Mouse (Mus musculus): Measurements from ENCODE around the gene Kdsr.

Gene Kdsr

GRCm38 (mm10) chr1:106759572-106760435, at the start of gene Kdsr:
TSS of gene Kdsr (minus strand) at chr1:106759727.
- peak; percentile 97 for DNase-seq (ENCODE audit: low spot score)

DNA sequence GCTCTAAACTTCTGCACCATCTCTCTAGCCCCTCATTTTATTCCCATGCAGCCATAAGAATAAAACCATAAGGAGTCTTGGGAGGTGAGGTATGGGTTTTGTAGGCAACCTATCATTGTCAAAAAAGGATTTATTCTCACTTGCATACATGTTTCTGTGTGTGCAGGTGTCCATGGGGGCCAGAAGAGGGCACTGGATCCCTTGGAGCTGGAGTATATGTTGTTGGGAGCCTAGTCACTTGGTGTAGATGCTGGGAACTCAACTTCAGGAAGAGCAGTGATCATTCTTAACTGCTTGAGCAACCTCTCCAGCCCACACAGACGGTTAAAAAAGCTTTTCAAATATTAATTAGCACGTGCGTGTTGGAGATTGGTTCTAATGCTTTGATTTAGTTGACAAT, 40.4 kb upstream of the Kdsr start:
- DNase-seq (ENCODE audit: low spot score) = no peak

DNA sequence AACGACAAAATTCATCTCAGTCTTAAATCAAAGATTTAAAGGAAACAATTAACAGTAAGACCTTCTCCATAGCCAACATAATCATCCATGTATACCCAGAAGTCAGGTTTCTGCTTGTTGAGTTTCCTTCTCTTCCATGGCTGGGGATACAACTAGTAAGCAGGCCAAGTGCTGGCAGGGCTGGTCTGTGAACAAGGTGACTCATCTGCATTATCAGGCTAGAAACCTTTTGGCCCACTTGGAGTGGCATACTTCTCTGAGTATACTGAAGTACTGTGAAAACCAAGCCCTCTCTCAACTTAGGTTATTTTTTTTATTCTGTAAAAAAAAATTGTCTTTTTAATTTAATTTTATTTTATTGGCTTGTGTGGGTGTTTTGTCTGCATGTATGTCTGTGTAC, 39.9 kb upstream of the Kdsr start:
- DNase-seq (ENCODE audit: low spot score) = peak; percentile 44

DNA sequence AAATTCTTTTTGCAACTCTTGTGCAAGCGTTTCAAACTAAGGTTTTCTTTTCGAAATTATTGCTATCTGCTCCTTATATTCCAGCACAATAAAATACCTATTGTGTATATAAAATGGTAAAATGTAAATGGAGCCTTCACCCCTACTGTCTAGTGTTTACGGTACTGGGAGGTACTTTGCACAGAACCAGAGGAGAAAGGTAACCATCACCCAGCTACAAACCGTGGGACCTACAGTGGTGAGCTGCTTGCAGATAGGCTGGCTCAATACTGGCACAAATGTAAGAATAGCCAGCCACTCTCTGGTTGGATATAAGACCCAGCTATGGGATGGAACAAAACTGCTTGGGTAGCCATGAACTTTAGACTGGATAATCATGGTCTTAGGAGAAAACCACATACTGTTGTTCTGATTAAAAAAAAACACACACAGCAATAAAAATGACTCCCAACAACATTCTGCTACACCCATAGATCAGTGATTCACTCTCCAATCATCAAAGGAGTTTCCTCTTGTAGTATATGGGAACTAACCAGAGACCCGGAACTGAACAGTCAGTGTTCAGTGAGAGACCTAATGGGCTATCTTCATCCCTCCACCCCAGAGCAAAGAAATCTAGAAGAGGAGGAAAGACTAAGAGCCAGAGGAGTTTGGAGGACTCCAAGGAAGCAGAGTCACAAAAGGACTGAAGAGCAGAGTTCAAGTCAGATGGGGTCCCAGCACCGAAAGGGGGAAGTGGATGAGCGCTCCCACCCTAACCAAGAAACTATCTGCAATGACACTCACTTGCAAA, 37.7 kb upstream of the Kdsr start:
- DNase-seq (ENCODE audit: low spot score) = no peak

GRCm38 (mm10) chr1:106796542-106796924, 37.0 kb upstream of the Kdsr start, which contains the start of gene Vps4b:
TSS of gene Vps4b (minus strand) at chr1:106796728.
- DNase-seq (ENCODE audit: low spot score) = peak; percentile 94

- peak; percentile 53 for DNase-seq (ENCODE audit: low spot score)
Measured at GRCm38 (mm10) chr1:106795634-106796541, 36.4 kb upstream of the Kdsr start.

DNA sequence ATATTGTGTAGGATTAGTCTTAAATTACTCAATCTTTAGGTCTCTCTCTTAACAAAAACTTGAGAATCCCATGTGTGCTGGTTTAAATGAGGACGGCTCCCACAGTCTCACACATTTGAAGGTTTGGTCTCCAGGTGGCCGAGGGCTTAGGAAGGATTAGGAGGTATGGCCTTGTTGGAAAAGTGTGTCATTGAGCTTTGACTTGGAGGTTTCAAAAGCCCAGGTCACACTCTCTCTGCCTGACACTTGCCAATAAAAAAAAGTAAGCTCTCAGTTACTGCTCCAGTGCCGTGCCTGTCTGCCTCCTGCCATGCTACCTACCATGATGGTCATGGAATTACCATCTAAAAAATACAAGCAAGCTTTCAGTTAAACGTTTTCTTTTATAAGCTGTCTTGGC, 15.4 kb upstream of the Kdsr start:
- no peak for DNase-seq (ENCODE audit: low spot score)

GRCm38 (mm10) chr1:106774092-106774491, 14.6 kb upstream of the Kdsr start:
- DNase-seq (ENCODE audit: low spot score) = no peak

- DNase-seq (ENCODE audit: low spot score) = no peak
Measured at GRCm38 (mm10) chr1:106768773-106769172, 9.2 kb upstream of the Kdsr start.

DNA sequence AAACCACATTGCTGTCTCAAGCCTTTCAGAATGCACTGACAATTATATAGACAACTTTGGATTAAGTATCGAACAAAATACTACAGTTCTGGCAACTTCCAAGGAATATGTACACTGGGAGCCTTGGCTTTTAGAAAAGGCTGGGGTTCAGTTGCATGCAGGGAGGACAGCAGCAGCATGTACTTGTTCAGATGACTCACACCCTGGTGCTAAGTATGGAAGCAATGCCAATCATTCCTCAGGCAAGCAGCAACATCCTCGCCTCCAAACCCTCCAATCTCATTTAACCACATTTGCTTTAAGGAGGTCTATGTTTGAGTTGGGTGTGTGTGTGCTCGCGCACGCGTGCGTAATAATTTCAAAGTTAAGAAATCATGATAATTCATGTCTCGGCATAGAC, 6.2 kb upstream of the Kdsr start:
- DNase-seq (ENCODE audit: low spot score) = no peak

- DNase-seq (ENCODE audit: low spot score) = no peak
Measured at GRCm38 (mm10) chr1:106764846-106765245, 5.3 kb upstream of the Kdsr start.

- no peak for DNase-seq (ENCODE audit: low spot score)
Measured at GRCm38 (mm10) chr1:106764281-106764680, 4.8 kb upstream of the Kdsr start.

DNA sequence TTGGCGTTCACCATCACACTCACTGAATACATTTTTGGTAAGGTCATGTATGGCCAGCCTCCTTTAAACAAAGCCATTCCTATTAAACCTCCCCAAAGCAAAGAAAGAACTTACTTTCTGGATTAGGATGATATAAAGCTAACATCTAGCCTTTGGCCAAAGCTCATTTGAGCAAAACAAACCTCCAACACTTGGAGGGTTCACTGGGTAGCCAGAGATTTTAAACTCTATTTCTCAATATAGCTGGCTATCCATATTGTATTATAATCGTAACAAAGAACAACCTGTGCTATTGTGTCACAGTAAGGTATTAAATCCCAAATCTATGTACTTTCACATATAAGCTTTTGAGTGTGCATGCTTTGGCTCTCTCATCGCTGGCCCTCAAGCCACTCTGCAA, 1.2 kb upstream of the Kdsr start:
- DNase-seq (ENCODE audit: low spot score) = no peak

GRCm38 (mm10) chr1:106758734-106759571, 574 bp downstream of the Kdsr start:
- DNase-seq (ENCODE audit: low spot score) = peak; percentile 48

DNA sequence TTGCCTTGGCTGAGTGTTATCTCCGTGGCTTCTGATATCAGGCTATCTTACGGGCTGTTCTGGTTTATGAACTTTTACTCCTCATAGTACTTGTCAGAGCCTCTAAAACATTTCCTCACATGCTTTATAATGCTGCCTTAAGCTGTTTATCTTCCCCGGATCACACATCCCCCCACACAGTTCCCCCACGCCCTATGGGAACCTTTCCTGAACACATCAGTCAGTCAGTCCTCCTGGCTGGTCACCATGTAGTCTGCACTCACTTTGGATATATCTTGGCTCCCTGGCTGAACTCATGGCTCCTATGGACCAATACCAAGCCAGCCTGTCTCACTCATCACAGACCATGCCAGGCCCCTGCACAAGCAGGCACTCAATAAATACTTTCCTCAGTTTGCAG, 2.9 kb downstream of the Kdsr start:
- peak; percentile 24 for DNase-seq (ENCODE audit: low spot score)

DNA sequence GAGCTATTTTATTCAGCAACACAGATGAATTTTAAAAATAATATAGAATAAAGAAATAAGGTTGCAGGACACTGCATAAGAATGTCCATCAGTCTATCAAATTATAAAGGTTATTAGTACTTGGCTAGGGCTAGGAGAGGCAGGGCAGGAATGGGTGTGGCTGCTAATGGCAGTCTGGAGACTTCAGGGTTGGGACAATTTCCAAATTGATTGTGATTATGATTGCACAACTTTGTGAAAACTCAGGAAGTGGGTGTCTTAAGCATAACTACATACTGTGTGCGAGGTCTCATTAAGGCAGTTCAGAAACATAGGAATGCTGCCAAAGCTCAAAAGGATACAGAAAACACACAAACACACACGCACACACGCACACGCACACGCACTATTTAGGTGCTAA, 7.5 kb downstream of the Kdsr start:
- DNase-seq (ENCODE audit: low spot score) = no peak

DNA sequence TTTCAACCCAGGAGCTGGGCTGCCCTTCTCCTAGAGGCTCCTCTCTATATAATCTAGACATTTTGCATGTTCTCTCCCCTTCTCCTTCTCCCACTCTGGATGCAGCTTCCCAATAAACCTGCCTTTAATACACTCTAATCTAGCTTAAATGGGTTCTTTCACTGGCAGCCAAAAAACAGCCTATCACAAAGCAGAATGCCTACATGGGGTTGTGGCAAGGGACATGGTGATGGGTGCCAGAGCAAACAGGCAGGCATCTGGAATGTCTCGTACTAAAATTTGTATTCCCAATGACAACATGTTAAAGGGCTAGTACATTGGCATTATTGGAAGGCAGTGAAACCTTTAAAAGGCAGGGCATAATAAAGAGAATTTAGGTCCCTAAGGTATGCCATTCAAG, 8.9 kb downstream of the Kdsr start:
- no peak for DNase-seq (ENCODE audit: low spot score)

DNA sequence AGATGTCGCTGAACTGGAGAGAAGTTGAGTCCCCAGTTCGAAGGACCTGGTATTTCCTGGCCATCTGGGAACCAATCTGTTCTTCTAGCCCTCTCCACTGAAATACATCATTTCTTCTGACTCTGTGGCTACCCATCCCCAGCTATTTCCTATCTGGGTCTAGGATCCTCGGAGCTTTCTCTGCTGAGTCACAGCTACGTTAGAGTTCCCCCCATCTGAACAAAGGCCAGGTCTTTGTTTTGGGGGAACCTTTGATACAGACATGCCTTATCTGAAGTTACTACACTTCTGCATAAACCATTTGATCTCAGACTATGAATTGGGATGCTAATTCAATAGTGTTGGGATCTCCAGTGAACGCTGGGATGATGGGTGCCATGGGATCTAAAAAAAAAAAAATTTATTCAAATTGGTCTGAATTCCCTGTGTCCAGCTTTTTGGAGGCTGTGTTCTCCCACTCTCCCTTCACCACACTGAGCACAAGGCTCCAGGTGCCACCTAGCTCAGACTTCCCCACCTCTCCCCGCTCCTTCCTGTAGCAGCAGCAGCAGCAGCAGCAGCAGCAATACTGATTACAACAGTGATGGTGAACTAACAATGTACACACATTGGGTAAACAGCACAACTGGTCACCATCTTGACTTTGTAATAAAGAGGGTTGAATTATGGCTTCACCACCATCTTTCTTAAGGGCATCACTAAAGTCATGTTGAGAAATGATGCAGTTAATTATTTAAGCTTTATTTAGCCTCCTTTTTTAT, 10.8 kb downstream of the Kdsr start:
- DNase-seq (ENCODE audit: low spot score) = no peak

GRCm38 (mm10) chr1:106742980-106743379, 16.5 kb downstream of the Kdsr start:
- DNase-seq (ENCODE audit: low spot score) = no peak

DNA sequence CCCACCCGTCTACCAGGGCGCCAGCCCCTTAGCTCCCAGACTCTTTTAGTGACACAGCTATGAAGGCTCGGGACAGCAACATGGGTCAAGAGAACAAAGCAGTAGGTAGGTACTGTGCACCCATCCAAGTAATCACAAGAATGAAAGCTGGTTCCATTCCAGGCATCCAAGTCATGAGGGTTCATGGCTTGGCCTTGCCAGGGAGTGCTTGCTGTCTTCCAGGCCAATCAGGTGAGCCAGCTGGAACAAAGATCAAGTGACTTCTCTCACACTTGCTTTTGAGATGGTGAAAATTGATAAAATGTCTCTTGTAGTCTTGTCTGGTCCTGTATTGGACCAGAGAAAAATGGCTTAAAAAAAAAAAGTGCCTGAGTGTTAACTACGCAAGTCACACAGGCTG, 18.8 kb downstream of the Kdsr start:
- DNase-seq (ENCODE audit: low spot score) = no peak

GRCm38 (mm10) chr1:106739810-106740209, 19.7 kb downstream of the Kdsr start:
- no peak for DNase-seq (ENCODE audit: low spot score)
